Mouse (Mus musculus) common myeloid progenitor, adult 5-6 weeks (primary cell): ENCODE results near the gene Sectm1a. TPM values are rescaled to one million over a fixed set of nuclear protein-coding genes. Genes with fewer than 3 reads are reported as not detected.

ENCODE experiments used
- total RNA-seq: library from RNA; stranded (forward); fragments of 200-1000, 187-1606 nt; gene quantifications from 2 replicates; pipeline ENCODE4 v1.2.3, GENCODE M21; 2017

Sectm1a gene
- total RNA-seq, 1 experiment from 2014 or later = not detected

Other genes with a start within 250 kb of the Sectm1a start
- gene Ccdc57, start 148.3 kb downstream of the Sectm1a start, total RNA-seq = 9.7 and 10.1 TPM in 2 replicates
- gene Slc16a3, start 132.7 kb downstream of the Sectm1a start, total RNA-seq = 3.0 and 3.9 TPM in 2 replicates
- gene Csnk1d, start 89.9 kb downstream of the Sectm1a start, total RNA-seq = 65.0 and 84.8 TPM in 2 replicates
- gene Cd7, start 41.8 kb downstream of the Sectm1a start, total RNA-seq = 1.1 and 3.1 TPM in 2 replicates
- not detected in 2 replicates for gene Sectm1b, start 17.7 kb downstream of the Sectm1a start, total RNA-seq
- not detected in 2 replicates for gene Tex19.2, start 37.5 kb upstream of the Sectm1a start, total RNA-seq
- gene Tex19.1, start 64.9 kb upstream of the Sectm1a start, total RNA-seq = not detected in 2 replicates
- gene Uts2r, start 79.1 kb upstream of the Sectm1a start, total RNA-seq = not detected in 2 replicates
- 9.6 and 10.0 TPM in 2 replicates for gene Hexdc, start 123.2 kb upstream of the Sectm1a start, total RNA-seq
- 3.8 and 8.6 TPM in 2 replicates for gene Ogfod3, start 123.5 kb upstream of the Sectm1a start, total RNA-seq
- gene Cybc1, start 148.1 kb upstream of the Sectm1a start, total RNA-seq = 22.7 and 30.2 TPM in 2 replicates
- gene Narf, start 156.0 kb upstream of the Sectm1a start, total RNA-seq = 23.5 and 40.9 TPM in 2 replicates
- 20.8 and 23.8 TPM in 2 replicates for gene Foxk2, start 178.8 kb upstream of the Sectm1a start, total RNA-seq